Mouse (Mus musculus) cortical plate, adult 2 months (tissue): ENCODE results near the gene Engase. TPM values are rescaled to one million over a fixed set of nuclear protein-coding genes. Genes with fewer than 3 reads are reported as not detected.

ENCODE experiments used
- H3K27ac ChIP-seq: fragments of 200-500 bp; 2 replicates; pipeline ENCODE4 v1.5.1; 2012; ENCODE audit warnings: low read length, control low read depth, inconsistent platforms; ENCODE audit not compliant: insufficient read depth
- H3K4me1 ChIP-seq: fragments of 200-500 bp; 2 replicates; pipeline ENCODE4 v1.6.1; 2011; ENCODE audit warnings: low read length; ENCODE audit not compliant: control insufficient read depth, insufficient read depth
- H3K4me3 ChIP-seq: fragments of 200-500 bp; 2 replicates; pipeline ENCODE4 v1.5.1; 2011; ENCODE audit warnings: mild to moderate bottlenecking, low read length, control low read depth; ENCODE audit not compliant: insufficient read depth
- CTCF ChIP-seq: fragments of 200-500 bp; IDR thresholded peaks from 2 replicates; pipeline ENCODE4 v1.5.1; 2011; ENCODE audit warnings: mild to moderate bottlenecking, control low read depth, low read length; ENCODE audit not compliant: insufficient read depth; ENCODE audit errors: extremely low read depth
- POLR2A ChIP-seq: fragments of 200-500 bp; IDR thresholded peaks from 2 replicates; pipeline ENCODE4 v1.6.1; 2011; ENCODE audit warnings: mild to moderate bottlenecking, low read length, control low read depth; ENCODE audit not compliant: insufficient read depth; ENCODE audit errors: extremely low read depth
- polyA plus RNA-seq: library from polyadenylated mRNA; depleted of rRNA; stranded (reverse); fragments of >200 nt; gene quantifications from 2 replicates; pipeline ENCODE4 v1.2.3, GENCODE M21; 2012

Gene Engase
- polyA plus RNA-seq, 1 experiment, result 10.3 TPM

GRCm38 (mm10) chr11:118486881-118487772, 10.5 kb downstream of the Engase start:
- peaks cover 7% of the 10 kb centered on the region for H3K4me1 ChIP-seq
- no peak for TF ChIP-seq CTCF
- no peak for TF ChIP-seq POLR2A
- no peak overlapping the region for H3K27ac ChIP-seq
- no peak overlapping the region for H3K4me3 ChIP-seq

GRCm38 (mm10) chr11:118488191-118488906, 11.7 kb downstream of the Engase start:
- TF ChIP-seq CTCF (peak; percentile 28; the same call in 1 of the 2 replicates), POLR2A (0 out of 2 replicates have a peak, but pooled peaks have one; percentile 4)
- H3K27ac ChIP-seq, result no peak overlapping the region
- H3K4me3 ChIP-seq, result no peak overlapping the region
- H3K4me1 ChIP-seq, result peaks cover 7% of the 10 kb centered on the region

GRCm38 (mm10) chr11:118488907-118489270, 12.3 kb downstream of the Engase start:
- Histone ChIP-seq H3K4me1 (peaks cover 12% of the 10 kb centered on the region), H3K27ac (no peak overlapping the region), H3K4me3 (no peak overlapping the region)
- no peak for TF ChIP-seq CTCF
- TF ChIP-seq POLR2A, result no peak

GRCm38 (mm10) chr11:118490566-118491218, 14.1 kb downstream of the Engase start:
- peaks cover 10% of the 10 kb centered on the region for H3K4me1 ChIP-seq
- H3K27ac ChIP-seq, result no peak overlapping the region
- H3K4me3 ChIP-seq, result no peak overlapping the region
- TF ChIP-seq POLR2A (no peak), CTCF (peak; percentile 54)

- H3K4me1 ChIP-seq, result peaks cover 13% of the 10 kb centered on the region
- no peak overlapping the region for H3K4me3 ChIP-seq
- TF ChIP-seq CTCF (no peak), POLR2A (no peak)
- H3K27ac ChIP-seq, result no peak overlapping the region
Observed at GRCm38 (mm10) chr11:118491230-118491629, 14.6 kb downstream of the Engase start.

GRCm38 (mm10) chr11:118493458-118493857, 16.8 kb downstream of the Engase start:
- no peak overlapping the region for H3K27ac ChIP-seq
- H3K4me1 ChIP-seq, result peaks cover 16% of the 10 kb centered on the region
- no peak overlapping the region for H3K4me3 ChIP-seq
- no peak for TF ChIP-seq POLR2A
- TF ChIP-seq CTCF, result no peak

GRCm38 (mm10) chr11:118494001-118494737, 17.5 kb downstream of the Engase start:
- TF ChIP-seq POLR2A (no peak), CTCF (no peak)
- peaks cover 16% of the 10 kb centered on the region for H3K4me1 ChIP-seq
- no peak overlapping the region for H3K4me3 ChIP-seq
- H3K27ac ChIP-seq, result no peak overlapping the region

- TF ChIP-seq POLR2A, result no peak
- no peak for TF ChIP-seq CTCF
- Histone ChIP-seq H3K4me3 (no peak overlapping the region), H3K4me1 (peaks cover 16% of the 10 kb centered on the region), H3K27ac (peak overlapping the region; percentile 50)
Observed at GRCm38 (mm10) chr11:118495065-118495464, 18.4 kb downstream of the Engase start.
